Mouse (Mus musculus) lung, postnatal 0 days (tissue): Measurements from ENCODE around the gene Ubr2. TPM values are rescaled to one million over a fixed set of nuclear protein-coding genes. Genes with fewer than 3 reads are reported as not detected.

Source experiments
- ATAC-seq: fragments of 200-750 bp; cut with Nextera tagmentation; 2 replicates; pipeline ENCODE4 v1.8.0; 2017; ENCODE audit warnings: moderate library complexity
- DNase-seq: peaks from one replicate; pipeline ENCODE4 v3.0.0-alpha.2; 2016; ENCODE audit warnings: low spot score
- H3K27ac ChIP-seq: fragments of 300-500 bp; sonication (generic); 2 replicates; pipeline ENCODE4 v1.5.1; 2014; ENCODE audit warnings: antibody characterized with exemption, mild to moderate bottlenecking, low read length, mixed read lengths
- H3K27me3 ChIP-seq: fragments of 300-500 bp; sonication (generic); replicated peaks from 2 replicates; pipeline ENCODE4 v1.6.1; 2014; ENCODE audit warnings: low read length, mixed read lengths; ENCODE audit not compliant: insufficient read depth
- H3K36me3 ChIP-seq: fragments of 300-500 bp; sonication (generic); 2 replicates; pipeline ENCODE4 v1.6.1; 2014; ENCODE audit warnings: low read length, mixed read lengths; ENCODE audit not compliant: insufficient read depth
- H3K4me1 ChIP-seq: fragments of 300-500 bp; sonication (generic); 2 replicates; pipeline ENCODE4 v1.6.1; 2014; ENCODE audit warnings: antibody characterized with exemption, low read depth, low read length, mixed read lengths; ENCODE audit not compliant: insufficient read depth
- H3K4me2 ChIP-seq: fragments of 300-500 bp; sonication (generic); replicated peaks from 2 replicates; pipeline ENCODE4 v1.6.1; 2014; ENCODE audit warnings: low read depth, mild to moderate bottlenecking, low read length, moderate library complexity, mixed read lengths
- H3K4me3 ChIP-seq: fragments of 300-500 bp; sonication (generic); 2 replicates; pipeline ENCODE4 v1.5.1; 2014; ENCODE audit warnings: low read depth, low read length
- H3K9ac ChIP-seq: fragments of 300-500 bp; sonication (generic); replicated peaks from 2 replicates; pipeline ENCODE4 v1.6.1; 2014; ENCODE audit warnings: low read depth, mild to moderate bottlenecking
- H3K9me3 ChIP-seq: fragments of 300-500 bp; sonication (generic); 2 replicates; pipeline ENCODE4 v1.6.1; 2016; ENCODE audit warnings: low read length, mixed read lengths
- CTCF ChIP-seq: IDR thresholded peaks from 2 replicates; pipeline ENCODE4 v1.5.1; 2016; ENCODE audit warnings: antibody characterized with exemption, mild to moderate bottlenecking
- EP300 ChIP-seq: IDR thresholded peaks from 2 replicates; pipeline ENCODE4 v1.6.1; 2016; ENCODE audit warnings: antibody characterized with exemption, mild to moderate bottlenecking, control low read depth
- WGBS: fragments of 180-500 bp; shearing (Covaris S2); extraction: QIAGEN DNeasy Blood & Tissue Kit; methylation state at CpG from one replicate; pipeline ENCODE4 v1.1.7; 2014; 5-methylcytosine and 5-hydroxymethylcytosine counted together
- polyA plus RNA-seq: library from polyadenylated mRNA; unstranded; fragments of >200 nt; fragmentation: Nextera tagmentation; extraction: Ambion mirVana; gene quantifications from 2 replicates; pipeline ENCODE4 v1.2.1, GENCODE M21; 2015

The Ubr2 gene
- polyA plus RNA-seq, 1 experiment from 2014 or later, result 11.8 TPM

GRCm38 (mm10) chr17:46946276-46946675 is 64.1 kb downstream of the Ubr2 start:
- no peak for TF ChIP-seq EP300
- TF ChIP-seq CTCF, result no peak
- H3K27me3 ChIP-seq, result no peaks in the 10 kb centered on the region
- no peaks in the 10 kb centered on the region for H3K9me3 ChIP-seq
- WGBS, result 94% methylated on average over 9 of the region's 9 CpGs
- H3K9ac ChIP-seq, result no peak overlapping the region
- ATAC-seq, result no peak
- H3K4me2 ChIP-seq, result no peak overlapping the region
- no peak overlapping the region for H3K27ac ChIP-seq
- DNase-seq, result no peak
- H3K4me1 ChIP-seq, result no peaks in the 10 kb centered on the region
- peaks cover 64% of the 10 kb centered on the region for H3K36me3 ChIP-seq
- H3K4me3 ChIP-seq, result no peak overlapping the region

GRCm38 (mm10) chr17:46942421-46942820 is 67.9 kb downstream of the Ubr2 start:
- Histone ChIP-seq H3K36me3 (peaks cover 81% of the 10 kb centered on the region), H3K4me2 (no peak overlapping the region), H3K27me3 (no peaks in the 10 kb centered on the region), H3K9me3 (no peaks in the 10 kb centered on the region), H3K4me1 (no peaks in the 10 kb centered on the region), H3K4me3 (no peak overlapping the region), H3K9ac (no peak overlapping the region), H3K27ac (no peak overlapping the region)
- DNase-seq, result no peak
- no peak for ATAC-seq
- no peak for TF ChIP-seq CTCF
- no peak for TF ChIP-seq EP300
- 97% methylated on average over 9 of the region's 9 CpGs for WGBS

- H3K9ac ChIP-seq, result no peak overlapping the region
- H3K36me3 ChIP-seq, result peaks cover 81% of the 10 kb centered on the region
- no peaks in the 10 kb centered on the region for H3K9me3 ChIP-seq
- no peak for TF ChIP-seq EP300
- no peak for TF ChIP-seq CTCF
- H3K4me2 ChIP-seq, result no peak overlapping the region
- H3K27me3 ChIP-seq, result no peaks in the 10 kb centered on the region
- no peak for DNase-seq
- ATAC-seq, result no peak
- WGBS, result 95% methylated on average over 8 of the region's 8 CpGs
- no peak overlapping the region for H3K4me3 ChIP-seq
- H3K27ac ChIP-seq, result no peak overlapping the region
- no peaks in the 10 kb centered on the region for H3K4me1 ChIP-seq
These were observed 69.9 kb downstream of the Ubr2 start for GRCm38 (mm10) chr17:46940461-46940860.

- WGBS, result 79% methylated on average over 19 of the region's 19 CpGs
- H3K4me1 ChIP-seq, result no peaks in the 10 kb centered on the region
- no peak overlapping the region for H3K9ac ChIP-seq
- ATAC-seq, result no peak
- no peaks in the 10 kb centered on the region for H3K27me3 ChIP-seq
- peaks cover 76% of the 10 kb centered on the region for H3K36me3 ChIP-seq
- peak; percentile 74 for TF ChIP-seq CTCF
- no peak for TF ChIP-seq EP300
- no peak overlapping the region for H3K4me3 ChIP-seq
- peak; percentile 58 for DNase-seq
- no peaks in the 10 kb centered on the region for H3K9me3 ChIP-seq
- H3K27ac ChIP-seq, result no peak overlapping the region
- no peak overlapping the region for H3K4me2 ChIP-seq
These were observed 76.6 kb downstream of the Ubr2 start for GRCm38 (mm10) chr17:46933557-46934348.

- no peak for TF ChIP-seq CTCF
- H3K4me1 ChIP-seq, result no peaks in the 10 kb centered on the region
- H3K27ac ChIP-seq, result no peak overlapping the region
- H3K27me3 ChIP-seq, result no peaks in the 10 kb centered on the region
- no peak overlapping the region for H3K4me3 ChIP-seq
- no peak for DNase-seq
- H3K9ac ChIP-seq, result no peak overlapping the region
- H3K4me2 ChIP-seq, result no peak overlapping the region
- peaks cover 69% of the 10 kb centered on the region for H3K36me3 ChIP-seq
- ATAC-seq, result peak; percentile 40; the same call in 1 of the 2 replicates
- 89% methylated on average over 5 of the region's 5 CpGs for WGBS
- H3K9me3 ChIP-seq, result no peaks in the 10 kb centered on the region
These were observed 77.4 kb downstream of the Ubr2 start for GRCm38 (mm10) chr17:46932961-46933360.

- no peak for TF ChIP-seq CTCF
- no peak for TF ChIP-seq EP300
These were observed 80.5 kb downstream of the Ubr2 start for GRCm38 (mm10) chr17:46929897-46930296.

More at GRCm38 (mm10) chr17:46929897-46930296, 80.5 kb downstream of the Ubr2 start:
- Histone ChIP-seq H3K4me3 (no peak overlapping the region), H3K36me3 (peaks cover 48% of the 10 kb centered on the region), H3K4me1 (no peaks in the 10 kb centered on the region), H3K27me3 (no peaks in the 10 kb centered on the region), H3K27ac (no peak overlapping the region), H3K4me2 (no peak overlapping the region), H3K9ac (no peak overlapping the region), H3K9me3 (no peaks in the 10 kb centered on the region)
- ATAC-seq, result no peak
- no peak for DNase-seq
- WGBS, result 89% methylated on average over 7 of the region's 7 CpGs
